Mouse (Mus musculus) regulatory T cell (primary cell): Measurements from ENCODE around the gene Fnip2.
"Not testable (repeated sequence)": the region's sequence is repeated elsewhere in the genome, so short reads cannot be mapped to it uniquely, and the experiment has no call there.

Source experiments
- in situ Hi-C: fragments of 300-600 bp; cut with MboI, MseI; formaldehyde crosslinking; loops from one replicate; pipeline ENCODE4 v1.15.1; 2025; ENCODE audit warnings: high pct_unique_total_duplicates

The Fnip2 gene

GRCm38 (mm10) chr3:79484286-79485063 lies 83.1 kb downstream of the Fnip2 start:
- in situ Hi-C loops, result no loop called here

GRCm38 (mm10) chr3:79478880-79479279 lies 88.7 kb downstream of the Fnip2 start:
- in situ Hi-C loops, result no loop called here

GRCm38 (mm10) chr3:79478400-79478799 lies 89.2 kb downstream of the Fnip2 start:
- in situ Hi-C loops, result no loop called here

- in situ Hi-C loops, result no loop called here
Observed at GRCm38 (mm10) chr3:79475980-79476379, 91.6 kb downstream of the Fnip2 start.

GRCm38 (mm10) chr3:79474911-79475310 lies 92.7 kb downstream of the Fnip2 start:
- in situ Hi-C loops, result no loop called here

GRCm38 (mm10) chr3:79472362-79472761 lies 95.2 kb downstream of the Fnip2 start:
- in situ Hi-C loops, result no loop called here

- in situ Hi-C loops, result loop anchor here (5.0 kb wide), 1 partner anchor 267 kb away; no protein-coding TSS in a partner anchor
Observed at GRCm38 (mm10) chr3:79469440-79469839, 98.2 kb downstream of the Fnip2 start.

GRCm38 (mm10) chr3:79458651-79459275 lies 108.8 kb downstream of the Fnip2 start:
- in situ Hi-C loops, result loop anchor here (10.0 kb wide), 1 partner anchor 234 kb away; no protein-coding TSS in a partner anchor

GRCm38 (mm10) chr3:79455761-79456160 lies 111.8 kb downstream of the Fnip2 start:
- in situ Hi-C loops, result loop anchor here (10.0 kb wide), 1 partner anchor 231 kb away; no protein-coding TSS in a partner anchor

GRCm38 (mm10) chr3:79452696-79453263 lies 114.8 kb downstream of the Fnip2 start:
- in situ Hi-C loops, result loop anchor here (10.0 kb wide), 1 partner anchor 228 kb away; no protein-coding TSS in a partner anchor

- in situ Hi-C loops, result no loop called here
Observed at GRCm38 (mm10) chr3:79449361-79449760, 118.2 kb downstream of the Fnip2 start.

- in situ Hi-C loops, result no loop called here
Observed at GRCm38 (mm10) chr3:79448421-79448820, 119.2 kb downstream of the Fnip2 start.

GRCm38 (mm10) chr3:79446648-79447047 lies 120.9 kb downstream of the Fnip2 start:
- in situ Hi-C loops, result not testable (repeated sequence)

- in situ Hi-C loops, result no loop called here
Observed at GRCm38 (mm10) chr3:79446124-79446523, 121.5 kb downstream of the Fnip2 start.

GRCm38 (mm10) chr3:79445041-79445440 lies 122.6 kb downstream of the Fnip2 start:
- in situ Hi-C loops, result no loop called here

- in situ Hi-C loops, result no loop called here
Observed at GRCm38 (mm10) chr3:79443850-79444249, 123.7 kb downstream of the Fnip2 start.

GRCm38 (mm10) chr3:79440976-79441491 lies 126.6 kb downstream of the Fnip2 start:
- in situ Hi-C loops, result no loop called here

- in situ Hi-C loops, result no loop called here
Observed at GRCm38 (mm10) chr3:79438276-79438675, 129.3 kb downstream of the Fnip2 start.

- in situ Hi-C loops, result no loop called here
Observed at GRCm38 (mm10) chr3:79436186-79436585, 131.4 kb downstream of the Fnip2 start.

GRCm38 (mm10) chr3:79434985-79435384 lies 132.6 kb downstream of the Fnip2 start:
- in situ Hi-C loops, result no loop called here

GRCm38 (mm10) chr3:79434436-79434835 lies 133.2 kb downstream of the Fnip2 start:
- in situ Hi-C loops, result no loop called here

GRCm38 (mm10) chr3:79433593-79433992 lies 134.0 kb downstream of the Fnip2 start:
- in situ Hi-C loops, result no loop called here
